ENCODE assay signal across 26 mouse cellular contexts in the genomic region with DNA sequence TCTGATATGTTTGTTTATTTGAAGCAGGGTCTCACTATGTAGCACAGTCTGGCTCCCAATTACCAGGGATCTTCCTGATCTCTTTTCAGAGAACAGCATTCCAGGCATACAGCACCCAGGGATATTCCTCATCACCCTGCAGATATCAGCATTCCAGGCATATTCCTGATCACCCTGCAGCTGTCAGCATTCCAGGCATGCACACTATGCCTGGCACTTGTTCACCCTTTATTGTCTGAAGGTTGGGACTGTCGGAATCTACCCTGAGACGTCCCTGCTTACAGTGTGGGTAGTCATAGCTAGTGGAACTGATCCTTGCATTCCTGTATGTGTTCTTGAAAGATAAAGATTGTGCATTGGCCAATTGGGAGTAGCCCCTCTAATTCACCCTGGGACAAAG.
DNase-seq lines count a peak whose midpoint lies in the region; ATAC-seq and TF ChIP-seq lines count a peak whose summit lies in the region.
"Had no signal": no experiment of that assay in that cellular context is flagged by ENCODE, and none has a peak within 500 bp of the region (broad histone marks: within the 10 kb centered on the region; RNA-seq: fewer than 3 reads in every experiment).

No protein-coding gene starts in this region.

- TF ChIP-seq CTCF in lung, embryonic 14.5 days (IDR thresholded peaks at IDR 0.05; ENCODE audit: low read depth), result no peak

- 46% methylated on average over 2 of the region's 2 CpGs for WGBS in embryonic facial prominence, embryonic 14.5 days
- WGBS in embryonic facial prominence, embryonic 10.5 days, result 63% methylated on average over 2 of the region's 2 CpGs
- 23% methylated on average over 2 of the region's 2 CpGs for WGBS in heart, embryonic 15.5 days
- 24% methylated on average over 2 of the region's 2 CpGs for WGBS in lung, embryonic 14.5 days

- H3K4me1 ChIP-seq in embryonic facial prominence, embryonic 14.5 days (ENCODE audit: control insufficient read depth, insufficient read depth, low read length), result no peaks in the 10 kb centered on the region
- 0 out of 2 replicates have a peak, but pooled peaks cover 3% of the 10 kb centered on the region for H3K4me1 ChIP-seq in embryonic facial prominence, embryonic 10.5 days
- peaks cover 5% of the 10 kb centered on the region for H3K4me1 ChIP-seq in heart, embryonic 15.5 days (replicated peaks)
- H3K4me1 ChIP-seq in lung, embryonic 14.5 days (ENCODE audit: insufficient read depth), result no peaks in the 10 kb centered on the region
- H3K4me1 ChIP-seq: forebrain, embryonic 13.5 days; kidney, embryonic 15.5 days; midbrain, embryonic 10.5 days; midbrain, embryonic 15.5 days; stomach, embryonic 15.5 days had no signal

- no peak overlapping the region for H3K9ac ChIP-seq in embryonic facial prominence, embryonic 14.5 days (ENCODE audit: low read depth, low read length)
- no peak overlapping the region for H3K9ac ChIP-seq in heart, embryonic 15.5 days
- no peak overlapping the region for H3K9ac ChIP-seq in lung, embryonic 14.5 days
- H3K9ac ChIP-seq: forebrain, embryonic 13.5 days; kidney, embryonic 15.5 days; limb, embryonic 13.5 days; liver, embryonic 14.5 days; midbrain, embryonic 15.5 days; stomach, embryonic 15.5 days had no signal

- H3K27ac ChIP-seq in embryonic facial prominence, embryonic 14.5 days (replicated peaks; ENCODE audit: low read depth, low read length), result no peak overlapping the region
- H3K27ac ChIP-seq in embryonic facial prominence, embryonic 10.5 days (replicated peaks), result no peak overlapping the region
- no peak overlapping the region for H3K27ac ChIP-seq in heart, embryonic 15.5 days
- H3K27ac ChIP-seq in lung, embryonic 14.5 days (ENCODE audit: low read depth), result no peak overlapping the region
- H3K27ac ChIP-seq: forebrain, embryonic 13.5 days; kidney, embryonic 15.5 days; left cerebral cortex, adult 2 months; limb, embryonic 13.5 days; liver, embryonic 14.5 days; midbrain, embryonic 10.5 days; midbrain, embryonic 15.5 days; stomach, embryonic 15.5 days had no signal

- DNase-seq in embryonic facial prominence, embryonic 14.5 days (ENCODE audit: low spot score), result no peak
- DNase-seq in embryonic facial prominence, embryonic 10.5 days (ENCODE audit: low spot score), result no peak
- no peak for DNase-seq in heart, adult 18-20 months
- no peak for DNase-seq in lung, embryonic 14.5 days
- no peak for DNase-seq in lung, postnatal 14 days
- no peak for DNase-seq in gastrocnemius, postnatal 14 days
- no peak for DNase-seq in urinary bladder, postnatal 25 days (ENCODE audit: low spot score)
- DNase-seq: adrenal gland, postnatal 25 days; cerebellum, adult 18-20 months; cerebellum, postnatal 10 days; gastrocnemius, postnatal 10 days; kidney, adult 18-20 months; kidney, postnatal 25 days; lung, adult 2 months; right cerebral cortex, postnatal 25 days had no signal

- intact Hi-C loops in gastrocnemius, postnatal 14 days (cut with DNase I; ENCODE audit: low total_unique reads), result no loop called here

- H3K4me2 ChIP-seq in embryonic facial prominence, embryonic 14.5 days (ENCODE audit: low read depth, low read length), result no peak overlapping the region
- H3K4me2 ChIP-seq in heart, embryonic 15.5 days, result no peak overlapping the region
- no peak overlapping the region for H3K4me2 ChIP-seq in lung, embryonic 14.5 days
- H3K4me2 ChIP-seq: forebrain, embryonic 13.5 days; kidney, embryonic 15.5 days; limb, embryonic 13.5 days; midbrain, embryonic 15.5 days; stomach, embryonic 15.5 days had no signal

- no peaks in the 10 kb centered on the region for H3K27me3 ChIP-seq in embryonic facial prominence, embryonic 14.5 days (replicated peaks; ENCODE audit: control insufficient read depth, insufficient read depth, low read length)
- no peaks in the 10 kb centered on the region for H3K27me3 ChIP-seq in embryonic facial prominence, embryonic 10.5 days (replicated peaks; ENCODE audit: low read depth, poor library complexity, severe bottlenecking)
- no peaks in the 10 kb centered on the region for H3K27me3 ChIP-seq in heart, embryonic 15.5 days
- H3K27me3 ChIP-seq in lung, embryonic 14.5 days (ENCODE audit: insufficient read depth, low read length), result no peaks in the 10 kb centered on the region
- H3K27me3 ChIP-seq: CH12.LX; forebrain, embryonic 13.5 days; kidney, embryonic 15.5 days; limb, embryonic 13.5 days; midbrain, embryonic 15.5 days; stomach, embryonic 15.5 days had no signal

- H3K36me3 ChIP-seq in embryonic facial prominence, embryonic 14.5 days (ENCODE audit: control insufficient read depth, insufficient read depth, low read length), result no peaks in the 10 kb centered on the region
- no peaks in the 10 kb centered on the region for H3K36me3 ChIP-seq in embryonic facial prominence, embryonic 10.5 days (replicated peaks)
- H3K36me3 ChIP-seq in heart, embryonic 15.5 days, result no peaks in the 10 kb centered on the region
- no peaks in the 10 kb centered on the region for H3K36me3 ChIP-seq in lung, embryonic 14.5 days (ENCODE audit: insufficient read depth)
- H3K36me3 ChIP-seq: kidney, embryonic 15.5 days; limb, embryonic 13.5 days; midbrain, embryonic 10.5 days; midbrain, embryonic 15.5 days; stomach, embryonic 15.5 days had no signal

- ATAC-seq in embryonic facial prominence, embryonic 14.5 days (ENCODE audit: low read depth), result 0 out of 2 replicates have a peak, but pooled peaks have one; percentile 55
- peak; percentile 58; the same call in 1 of the 2 replicates for ATAC-seq in heart, embryonic 15.5 days (replicated peaks; ENCODE audit: insufficient number of reproducible peaks, insufficient read depth, low FRiP score, low read depth)
- ATAC-seq in lung, embryonic 14.5 days (ENCODE audit: insufficient read depth), result peak; percentile 24; the same call in 1 of the 2 replicates
- ATAC-seq: forebrain, embryonic 13.5 days; hindbrain, embryonic 16.5 days; midbrain, embryonic 15.5 days had no signal

- H3K4me3 ChIP-seq in embryonic facial prominence, embryonic 14.5 days (ENCODE audit: low read depth, low read length), result no peak overlapping the region
- no peak overlapping the region for H3K4me3 ChIP-seq in embryonic facial prominence, embryonic 10.5 days
- H3K4me3 ChIP-seq in heart, embryonic 15.5 days, result no peak overlapping the region
- H3K4me3 ChIP-seq in lung, embryonic 14.5 days (ENCODE audit: low read depth, low read length), result no peak overlapping the region
- H3K4me3 ChIP-seq: forebrain, embryonic 13.5 days; kidney, embryonic 15.5 days; left cerebral cortex, adult 2 months; limb, embryonic 13.5 days; midbrain, embryonic 10.5 days; midbrain, embryonic 15.5 days; stomach, embryonic 15.5 days had no signal

- no peaks in the 10 kb centered on the region for H3K9me3 ChIP-seq in embryonic facial prominence, embryonic 14.5 days (ENCODE audit: control insufficient read depth, low read length)
- H3K9me3 ChIP-seq in embryonic facial prominence, embryonic 10.5 days, result no peaks in the 10 kb centered on the region
- no peaks in the 10 kb centered on the region for H3K9me3 ChIP-seq in heart, embryonic 15.5 days (replicated peaks)
- H3K9me3 ChIP-seq in lung, embryonic 14.5 days (ENCODE audit: low read depth, low read length), result no peaks in the 10 kb centered on the region
- H3K9me3 ChIP-seq: forebrain, embryonic 13.5 days; kidney, embryonic 15.5 days; limb, embryonic 13.5 days; midbrain, embryonic 10.5 days; midbrain, embryonic 15.5 days; stomach, embryonic 15.5 days had no signal
